ENCODE assay signal across 13 mouse cellular contexts in genomic region chr11:115298160-115298559, GRCm38 (mm10). TPM values are rescaled to one million over a fixed set of nuclear protein-coding genes. Genes with fewer than 3 reads are reported as not detected.
DNase-seq lines count a peak whose midpoint lies in the region; ATAC-seq lines count a peak whose summit lies in the region.
"Had no signal": no experiment of that assay in that cellular context is flagged by ENCODE, and none has a peak within 500 bp of the region (broad histone marks: within the 10 kb centered on the region; RNA-seq: fewer than 3 reads in every experiment).

No protein-coding gene starts in this region.

- H3K4me1 ChIP-seq in hindbrain, embryonic 15.5 days (replicated peaks) = peaks cover 16% of the 10 kb centered on the region
- H3K4me1 ChIP-seq in hindbrain, embryonic 10.5 days (replicated peaks) = peaks cover 16% of the 10 kb centered on the region
- peaks cover 7% of the 10 kb centered on the region for H3K4me1 ChIP-seq in neural tube, embryonic 12.5 days
- 0 out of 2 replicates have a peak, but pooled peaks cover 5% of the 10 kb centered on the region for H3K4me1 ChIP-seq in intestine, embryonic 16.5 days (ENCODE audit: control insufficient read depth, insufficient read depth, low read length)

- no peaks in the 10 kb centered on the region for H3K9me3 ChIP-seq in hindbrain, embryonic 15.5 days
- H3K9me3 ChIP-seq in hindbrain, embryonic 10.5 days = peaks cover 3% of the 10 kb centered on the region
- no peaks in the 10 kb centered on the region for H3K9me3 ChIP-seq in neural tube, embryonic 12.5 days
- H3K9me3 ChIP-seq in intestine, embryonic 16.5 days (ENCODE audit: control insufficient read depth, low read length) = no peaks in the 10 kb centered on the region
- H3K9me3 ChIP-seq: liver, embryonic 15.5 days had no signal

- DNase-seq in cerebellum, adult 9-11 months = peak; percentile 22
- DNase-seq in cerebellum, postnatal 25 days = no peak
- no peak for DNase-seq in hindbrain, embryonic 10.5 days (ENCODE audit: low spot score)
- no peak for DNase-seq in neural tube, embryonic 10.5 days (ENCODE audit: extremely low spot score, low spot score)
- no peak for DNase-seq in right cerebral cortex, postnatal 10 days (ENCODE audit: low spot score in 2 of 2)

- ATAC-seq in hindbrain, embryonic 15.5 days (ENCODE audit: low FRiP score, low read depth) = no peak
- no peak for ATAC-seq in neural tube, embryonic 12.5 days (ENCODE audit: low FRiP score, low read depth)
- no peak for ATAC-seq in intestine, embryonic 16.5 days

- H3K4me2 ChIP-seq in hindbrain, embryonic 15.5 days = peak overlapping the region; percentile 94; the same call in 1 of the 2 replicates
- peak overlapping the region; percentile 82; the same call in 1 of the 2 replicates for H3K4me2 ChIP-seq in neural tube, embryonic 12.5 days (replicated peaks)
- no peak overlapping the region for H3K4me2 ChIP-seq in intestine, embryonic 16.5 days (ENCODE audit: low read depth, low read length)

- no peaks in the 10 kb centered on the region for H3K36me3 ChIP-seq in hindbrain, embryonic 15.5 days
- no peaks in the 10 kb centered on the region for H3K36me3 ChIP-seq in hindbrain, embryonic 10.5 days
- H3K36me3 ChIP-seq in neural tube, embryonic 12.5 days = no peaks in the 10 kb centered on the region
- no peaks in the 10 kb centered on the region for H3K36me3 ChIP-seq in intestine, embryonic 16.5 days (ENCODE audit: control insufficient read depth, insufficient read depth, low read length)
- H3K36me3 ChIP-seq: embryonic facial prominence, embryonic 13.5 days; liver, embryonic 15.5 days had no signal

- no peak overlapping the region for H3K9ac ChIP-seq in hindbrain, embryonic 15.5 days
- H3K9ac ChIP-seq in neural tube, embryonic 12.5 days = no peak overlapping the region
- H3K9ac ChIP-seq in intestine, embryonic 16.5 days (ENCODE audit: low read depth, low read length) = no peak overlapping the region
- H3K9ac ChIP-seq: liver, embryonic 15.5 days had no signal

- H3K4me3 ChIP-seq in hindbrain, embryonic 15.5 days = no peak overlapping the region
- no peak overlapping the region for H3K4me3 ChIP-seq in hindbrain, embryonic 10.5 days
- H3K4me3 ChIP-seq in neural tube, embryonic 12.5 days = no peak overlapping the region
- no peak overlapping the region for H3K4me3 ChIP-seq in intestine, embryonic 16.5 days (ENCODE audit: low read length)

- H3K27ac ChIP-seq in hindbrain, embryonic 15.5 days (replicated peaks) = no peak overlapping the region
- H3K27ac ChIP-seq in hindbrain, embryonic 10.5 days = no peak overlapping the region
- H3K27ac ChIP-seq in neural tube, embryonic 12.5 days = no peak overlapping the region
- H3K27ac ChIP-seq in intestine, embryonic 16.5 days (ENCODE audit: low read length) = no peak overlapping the region
- H3K27ac ChIP-seq: embryonic facial prominence, embryonic 13.5 days; liver, embryonic 15.5 days had no signal

- 53% methylated on average over 8 of the region's 8 CpGs for WGBS in hindbrain, embryonic 15.5 days
- 62% methylated on average over 8 of the region's 8 CpGs for WGBS in hindbrain, embryonic 10.5 days
- 68% methylated on average over 8 of the region's 8 CpGs for WGBS in neural tube, embryonic 12.5 days
- WGBS in intestine, embryonic 16.5 days = 75% methylated on average over 8 of the region's 8 CpGs

- no peaks in the 10 kb centered on the region for H3K27me3 ChIP-seq in hindbrain, embryonic 15.5 days
- peaks cover 43% of the 10 kb centered on the region for H3K27me3 ChIP-seq in hindbrain, embryonic 10.5 days (ENCODE audit: insufficient read depth, poor library complexity, severe bottlenecking)
- H3K27me3 ChIP-seq in neural tube, embryonic 12.5 days (replicated peaks) = peaks cover 26% of the 10 kb centered on the region
- no peaks in the 10 kb centered on the region for H3K27me3 ChIP-seq in intestine, embryonic 16.5 days (replicated peaks; ENCODE audit: control insufficient read depth, insufficient read depth, low read length)

RNA-seq across cellular contexts. Expression of gene Fads6, which starts 0.7 kb away (rescaled TPM):
- 1.3 and 1.5 TPM in 2 replicates for polyA plus RNA-seq in hindbrain, embryonic 15.5 days (2015; fragmentation: Nextera tagmentation; extraction: Ambion mirVana)
- 0.27 and 0.47 TPM in 2 replicates for polyA plus RNA-seq in hindbrain, embryonic 10.5 days (2016; fragmentation: Nextera tagmentation; extraction: Ambion mirVana)
- polyA plus RNA-seq in neural tube, embryonic 12.5 days (2016; fragmentation: Nextera tagmentation; extraction: Ambion mirVana) = 0.34 and 0.46 TPM in 2 replicates
- polyA plus RNA-seq in intestine, embryonic 16.5 days (2015; fragmentation: Nextera tagmentation; extraction: Ambion mirVana) = 1.2 and 1.5 TPM in 2 replicates

RNA-seq across cellular contexts. Expression of gene Otop2, which starts 8.8 kb away (rescaled TPM):
- 0.07 and 0.34 TPM in 2 replicates for polyA plus RNA-seq in hindbrain, embryonic 15.5 days (2015; fragmentation: Nextera tagmentation; extraction: Ambion mirVana)
- polyA plus RNA-seq in hindbrain, embryonic 10.5 days (2016; fragmentation: Nextera tagmentation; extraction: Ambion mirVana) = not detected in 2 replicates
- polyA plus RNA-seq in neural tube, embryonic 12.5 days (2016; fragmentation: Nextera tagmentation; extraction: Ambion mirVana) = not detected in 2 replicates
- 0.11 TPM in 1 of 2 replicates, not detected in the other for polyA plus RNA-seq in intestine, embryonic 16.5 days (2015; fragmentation: Nextera tagmentation; extraction: Ambion mirVana)
- polyA plus RNA-seq: forebrain, embryonic 14.5 days; heart, postnatal 0 days; liver, embryonic 15.5 days had no signal

RNA-seq across cellular contexts. Expression of gene Fdxr, which starts 21.3 kb away (rescaled TPM):
- polyA plus RNA-seq in hindbrain, embryonic 15.5 days (2015; fragmentation: Nextera tagmentation; extraction: Ambion mirVana) = 21.3 and 21.6 TPM in 2 replicates
- polyA plus RNA-seq in hindbrain, embryonic 10.5 days (2016; fragmentation: Nextera tagmentation; extraction: Ambion mirVana) = 17.7 TPM in 2 replicates
- 16.4 and 18.9 TPM in 2 replicates for polyA plus RNA-seq in neural tube, embryonic 12.5 days (2016; fragmentation: Nextera tagmentation; extraction: Ambion mirVana)
- polyA plus RNA-seq in intestine, embryonic 16.5 days (2015; fragmentation: Nextera tagmentation; extraction: Ambion mirVana) = 21.7 and 22.9 TPM in 2 replicates

RNA-seq across cellular contexts. Expression of gene Ush1g, which starts 23.7 kb away (rescaled TPM):
- polyA plus RNA-seq in hindbrain, embryonic 15.5 days (2015; fragmentation: Nextera tagmentation; extraction: Ambion mirVana) = 0.06 and 0.38 TPM in 2 replicates
- 0.10 TPM in 1 of 2 replicates, not detected in the other for polyA plus RNA-seq in hindbrain, embryonic 10.5 days (2016; fragmentation: Nextera tagmentation; extraction: Ambion mirVana)
- polyA plus RNA-seq in neural tube, embryonic 12.5 days (2016; fragmentation: Nextera tagmentation; extraction: Ambion mirVana) = 0.08 and 0.28 TPM in 2 replicates
- 0.06 and 0.11 TPM in 2 replicates for polyA plus RNA-seq in intestine, embryonic 16.5 days (2015; fragmentation: Nextera tagmentation; extraction: Ambion mirVana)
- polyA plus RNA-seq: embryonic facial prominence, embryonic 13.5 days; forebrain, embryonic 14.5 days had no signal

RNA-seq across cellular contexts. Expression of gene Grin2c, which starts 31.1 kb away (rescaled TPM):
- polyA plus RNA-seq in hindbrain, embryonic 15.5 days (2015; fragmentation: Nextera tagmentation; extraction: Ambion mirVana) = 0.64 and 0.73 TPM in 2 replicates
- 0.14 and 0.18 TPM in 2 replicates for polyA plus RNA-seq in hindbrain, embryonic 10.5 days (2016; fragmentation: Nextera tagmentation; extraction: Ambion mirVana)
- polyA plus RNA-seq in neural tube, embryonic 12.5 days (2016; fragmentation: Nextera tagmentation; extraction: Ambion mirVana) = 0.96 and 1.0 TPM in 2 replicates
- 0.06 TPM in 1 of 2 replicates, not detected in the other for polyA plus RNA-seq in intestine, embryonic 16.5 days (2015; fragmentation: Nextera tagmentation; extraction: Ambion mirVana)
- polyA plus RNA-seq: embryonic facial prominence, embryonic 13.5 days; heart, postnatal 0 days; intestine, postnatal 0 days had no signal
